Mouse (Mus musculus) lung, adult 2 months (tissue): Measurements from ENCODE around the gene Kdm2b. TPM values are rescaled to one million over a fixed set of nuclear protein-coding genes. Genes with fewer than 3 reads are reported as not detected.
A peak's percentile ranks its signal among the peaks of the same experiment; 100 is the strongest.

ENCODE experiments used
- DNase-seq: peaks from one replicate; pipeline ENCODE4 v3.0.0; 2022
- H3K4me1 ChIP-seq: fragments of 200-500 bp; 2 replicates; pipeline ENCODE4 v1.6.1; 2011; ENCODE audit warnings: low read length; ENCODE audit not compliant: control insufficient read depth, insufficient read depth
- H3K4me3 ChIP-seq: fragments of 200-500 bp; replicated peaks from 2 replicates; pipeline ENCODE3; 2011; ENCODE audit warnings: low read depth, mild to moderate bottlenecking, control low read depth, low read length; ENCODE audit errors: extremely low read depth
- CTCF ChIP-seq: fragments of 200-500 bp; IDR thresholded peaks from 2 replicates; pipeline ENCODE4 v1.5.1; 2011; ENCODE audit warnings: mild to moderate bottlenecking, low read length, control low read depth; ENCODE audit not compliant: insufficient read depth
- POLR2A ChIP-seq: fragments of 200-500 bp; IDR thresholded peaks from 2 replicates; pipeline ENCODE4 v1.6.1; 2011; ENCODE audit warnings: low read depth, mild to moderate bottlenecking, control low read depth, low read length, borderline replicate concordance; ENCODE audit errors: extremely low read depth
- WGBS: fragments of 180-500 bp; shearing (Covaris S2); methylation state at CpG from one replicate; pipeline ENCODE4 v1.1.7; 2018; 5-methylcytosine and 5-hydroxymethylcytosine counted together
- polyA plus RNA-seq: library from polyadenylated mRNA; depleted of rRNA; stranded (reverse); fragments of >200 nt; gene quantifications from 2 replicates; pipeline ENCODE4 v1.2.3, GENCODE M21; 2012

Gene Kdm2b
- polyA plus RNA-seq, 1 experiment: 20.1 TPM

- Histone ChIP-seq H3K4me3 (no peak overlapping the region), H3K4me1 (no peaks in the 10 kb centered on the region; the same call in 1 of the 2 replicates)
- TF ChIP-seq CTCF (peak; percentile 85), POLR2A (no peak)
- peak; percentile 65 for DNase-seq
- 58% methylated on average over 5 of the region's 5 CpGs for WGBS
Measured at GRCm38 (mm10) chr5:122881313-122881712, 108.3 kb downstream of the Kdm2b start.

GRCm38 (mm10) chr5:122880241-122880980 lies 109.2 kb downstream of the Kdm2b start:
- no peak overlapping the region for H3K4me3 ChIP-seq
- no peak for TF ChIP-seq POLR2A
- TF ChIP-seq CTCF: no peak
- WGBS: 93% methylated on average over 37 of the region's 37 CpGs
- no peak for DNase-seq
- H3K4me1 ChIP-seq: no peaks in the 10 kb centered on the region; the same call in 1 of the 2 replicates

GRCm38 (mm10) chr5:122876671-122877070 lies 113.0 kb downstream of the Kdm2b start:
- 72% methylated on average over 3 of the region's 3 CpGs for WGBS
- TF ChIP-seq POLR2A (no peak), CTCF (no peak)
- no peaks in the 10 kb centered on the region for H3K4me1 ChIP-seq
- DNase-seq: no peak
- no peak overlapping the region for H3K4me3 ChIP-seq

GRCm38 (mm10) chr5:122874359-122874758 lies 115.3 kb downstream of the Kdm2b start:
- Histone ChIP-seq H3K4me3 (no peak overlapping the region), H3K4me1 (no peaks in the 10 kb centered on the region)
- WGBS: 84% methylated on average over 3 of the region's 3 CpGs
- no peak for DNase-seq
- TF ChIP-seq CTCF: no peak

GRCm38 (mm10) chr5:122873573-122873972 lies 116.0 kb downstream of the Kdm2b start:
- H3K4me1 ChIP-seq: no peaks in the 10 kb centered on the region
- no peak overlapping the region for H3K4me3 ChIP-seq
- 66% methylated on average over 2 of the region's 2 CpGs for WGBS
- DNase-seq: no peak
- TF ChIP-seq POLR2A (no peak), CTCF (no peak)

GRCm38 (mm10) chr5:122872626-122873025 lies 117.0 kb downstream of the Kdm2b start:
- no peak for TF ChIP-seq POLR2A
- TF ChIP-seq CTCF: no peak
- WGBS: 90% methylated on average over 3 of the region's 3 CpGs
- Histone ChIP-seq H3K4me1 (no peaks in the 10 kb centered on the region), H3K4me3 (no peak overlapping the region)
- DNase-seq: no peak

- H3K4me3 ChIP-seq: no peak overlapping the region
- no peaks in the 10 kb centered on the region for H3K4me1 ChIP-seq
- WGBS: 89% methylated on average over 2 of the region's 2 CpGs
- no peak for DNase-seq
- TF ChIP-seq CTCF (no peak), POLR2A (no peak)
Measured at GRCm38 (mm10) chr5:122863053-122863452, 126.6 kb downstream of the Kdm2b start.

- H3K4me1 ChIP-seq: peaks cover 7% of the 10 kb centered on the region; the same call in 1 of the 2 replicates
- 49% methylated on average over 3 of the region's 3 CpGs for WGBS
- DNase-seq: no peak
- H3K4me3 ChIP-seq: no peak overlapping the region
- TF ChIP-seq CTCF (no peak), POLR2A (no peak)
Measured at GRCm38 (mm10) chr5:122855858-122856257, 133.8 kb downstream of the Kdm2b start.

GRCm38 (mm10) chr5:122852611-122853010 lies 137.0 kb downstream of the Kdm2b start:
- Histone ChIP-seq H3K4me3 (no peak overlapping the region), H3K4me1 (peaks cover 8% of the 10 kb centered on the region; the same call in 1 of the 2 replicates)
- 85% methylated on average over 2 of the region's 2 CpGs for WGBS
- no peak for DNase-seq
- TF ChIP-seq CTCF: no peak
- no peak for TF ChIP-seq POLR2A

- Histone ChIP-seq H3K4me1 (peaks cover 8% of the 10 kb centered on the region; the same call in 1 of the 2 replicates), H3K4me3 (peak overlapping the region; percentile 84)
- no peak for DNase-seq
- 1% methylated on average over 38 of the region's 38 CpGs for WGBS
- no peak for TF ChIP-seq CTCF
- TF ChIP-seq POLR2A: no peak
Measured at GRCm38 (mm10) chr5:122850319-122851002, 139.2 kb downstream of the Kdm2b start.
